Mouse (Mus musculus) ZHBTc4 (cell line): ENCODE results near the gene Dnah2.

Experiments used
- DNase-seq: peaks from one replicate; pipeline ENCODE4 v3.0.0-alpha.2; 2011; ENCODE audit warnings: low read depth, low spot score

Dnah2 gene

DNA sequence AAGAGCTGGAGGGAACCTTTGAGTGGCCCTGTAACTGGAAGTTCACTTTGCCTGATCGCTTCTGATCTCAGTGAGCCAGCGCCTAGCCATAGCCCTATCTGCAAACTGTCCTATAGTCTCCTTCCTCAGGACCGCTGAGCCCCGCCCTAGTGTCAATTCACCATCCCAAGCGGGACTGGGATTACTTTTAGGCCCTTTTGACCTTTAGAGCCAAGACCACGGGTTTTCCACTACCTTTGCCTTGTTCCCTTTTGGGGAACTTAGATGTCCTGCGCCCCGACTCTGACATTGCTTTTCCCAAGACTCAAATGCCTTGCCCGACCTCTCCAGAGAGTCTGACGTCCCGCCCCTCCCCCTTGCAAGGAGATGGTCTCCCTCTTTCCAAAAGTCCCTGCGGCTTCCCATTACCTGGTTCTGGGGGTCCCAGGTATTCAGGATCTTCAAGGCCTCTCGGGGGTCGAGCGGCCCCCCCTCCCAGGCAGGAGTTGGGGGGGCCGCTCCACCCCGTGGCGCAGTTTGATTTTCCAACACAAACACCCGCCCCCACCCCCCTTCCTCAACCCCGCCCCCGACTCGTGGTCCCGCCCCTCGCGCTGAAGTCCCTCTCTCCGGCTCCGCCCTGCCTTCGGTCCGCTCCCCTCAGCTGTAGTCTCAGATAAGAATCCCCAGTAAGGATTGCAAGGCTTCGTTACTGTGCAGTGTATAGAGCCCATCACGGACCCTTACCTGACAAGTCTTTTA, 128.9 kb downstream of the Dnah2 start:
- peak; percentile 86 for DNase-seq

DNA sequence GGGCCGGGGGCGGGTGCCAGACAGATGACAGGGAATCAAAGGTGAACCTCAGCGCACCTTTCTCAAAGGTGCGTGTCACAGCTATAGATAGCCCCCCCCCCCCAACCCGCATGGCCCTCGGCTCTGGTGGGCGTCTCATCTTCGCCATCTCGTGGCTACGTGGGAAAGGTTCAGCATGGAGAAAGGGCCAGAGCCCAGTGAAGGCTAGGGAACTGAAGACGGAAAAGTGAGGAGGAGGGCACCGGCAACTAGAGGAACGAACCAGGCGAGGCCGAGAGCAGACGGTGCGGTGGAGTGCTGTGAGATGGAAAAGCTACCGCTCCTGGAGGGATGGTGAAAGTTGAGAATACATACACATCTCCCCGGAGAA, 129.5 kb downstream of the Dnah2 start:
- DNase-seq: no peak

DNA sequence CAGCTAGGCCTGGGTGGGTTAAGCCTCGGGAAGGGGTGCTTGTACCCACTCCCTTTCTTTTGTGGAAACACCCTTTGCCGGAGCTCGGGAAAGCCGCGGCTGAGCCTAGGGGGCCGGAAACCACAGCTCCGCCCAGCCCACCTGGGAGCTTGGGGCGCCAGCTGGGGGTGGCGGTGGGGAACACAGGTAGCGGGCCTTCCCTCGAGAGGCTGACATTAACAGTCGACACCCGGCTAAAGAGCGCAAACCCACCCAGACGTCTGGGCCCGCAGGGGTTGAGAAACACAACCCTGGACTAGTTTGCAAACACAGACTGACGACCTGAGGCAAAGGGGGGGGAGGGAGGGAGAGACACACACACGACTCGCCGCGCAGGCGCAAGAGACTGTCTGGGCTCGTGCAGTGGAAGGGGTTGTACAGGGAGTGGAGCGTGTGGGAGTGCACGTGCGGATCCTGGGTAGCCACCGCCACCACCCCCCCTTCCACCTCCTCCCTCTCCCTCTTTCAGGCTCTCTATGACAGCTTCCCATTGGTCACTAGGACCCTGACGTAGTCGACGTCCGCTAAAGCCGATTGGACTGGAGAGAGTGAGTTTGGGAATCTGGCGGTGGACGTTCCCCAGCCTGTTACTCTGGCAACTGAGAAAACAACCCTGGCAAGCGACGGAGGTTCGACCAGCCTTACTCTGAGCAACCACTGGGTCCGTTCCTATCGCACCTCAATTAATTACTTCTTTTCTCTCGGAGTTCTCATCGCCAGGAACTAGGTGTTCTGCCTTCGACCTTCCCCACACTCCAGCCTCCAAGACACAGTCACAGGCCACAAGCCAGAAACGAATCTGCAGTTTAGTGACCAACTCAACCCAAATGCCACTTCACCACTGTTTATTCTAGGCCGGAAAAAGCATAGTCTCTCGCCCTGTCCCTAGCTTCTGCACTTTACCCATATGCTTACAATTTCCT, 130.1 kb downstream of the Dnah2 start:
- DNase-seq: peak; percentile 99

DNA sequence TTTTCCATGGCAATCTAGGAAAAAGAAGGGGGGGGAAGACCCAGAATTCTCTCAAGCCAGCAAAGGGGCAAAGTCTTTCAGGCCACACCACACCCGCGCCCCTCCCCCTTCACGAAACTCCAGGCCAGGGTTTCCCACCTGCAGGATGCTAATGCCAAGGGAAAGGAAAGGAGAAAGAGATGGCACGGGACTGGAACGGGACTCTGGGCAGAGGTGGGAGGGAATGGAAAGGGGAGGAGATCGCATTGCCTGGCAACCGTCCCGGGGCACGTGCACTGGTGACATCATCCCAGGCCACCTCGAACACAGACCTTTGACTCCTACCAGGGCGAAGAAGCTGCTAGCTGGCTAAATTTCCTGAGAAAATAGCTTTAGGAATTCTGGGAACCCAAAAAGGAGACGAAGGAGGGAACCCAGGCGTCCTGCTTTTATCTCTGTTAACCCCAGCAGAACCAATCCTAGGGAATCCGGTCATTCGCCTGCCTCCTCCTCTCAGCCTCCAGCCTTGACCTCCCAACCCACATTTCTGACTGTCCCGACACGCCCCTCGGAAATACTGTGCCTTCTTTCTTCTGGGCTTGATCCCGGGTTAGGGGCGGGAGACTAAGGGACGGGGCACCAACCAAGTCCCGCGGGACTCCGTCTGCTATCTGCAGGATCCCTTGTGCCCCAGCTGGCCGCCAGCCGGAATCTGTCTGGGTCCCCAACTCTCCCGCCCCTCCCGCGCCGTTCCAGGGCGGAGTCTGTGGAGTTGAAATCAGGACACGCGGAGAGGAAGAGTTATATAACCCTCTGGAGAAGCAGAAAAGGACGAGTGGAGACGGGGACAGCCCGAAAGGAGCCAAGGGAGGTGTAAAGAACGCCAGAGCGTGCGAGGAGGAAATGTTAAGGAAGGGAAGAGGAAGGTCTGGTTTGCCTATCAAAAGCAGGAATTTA, 131.2 kb downstream of the Dnah2 start:
- peak; percentile 98 for DNase-seq

DNA sequence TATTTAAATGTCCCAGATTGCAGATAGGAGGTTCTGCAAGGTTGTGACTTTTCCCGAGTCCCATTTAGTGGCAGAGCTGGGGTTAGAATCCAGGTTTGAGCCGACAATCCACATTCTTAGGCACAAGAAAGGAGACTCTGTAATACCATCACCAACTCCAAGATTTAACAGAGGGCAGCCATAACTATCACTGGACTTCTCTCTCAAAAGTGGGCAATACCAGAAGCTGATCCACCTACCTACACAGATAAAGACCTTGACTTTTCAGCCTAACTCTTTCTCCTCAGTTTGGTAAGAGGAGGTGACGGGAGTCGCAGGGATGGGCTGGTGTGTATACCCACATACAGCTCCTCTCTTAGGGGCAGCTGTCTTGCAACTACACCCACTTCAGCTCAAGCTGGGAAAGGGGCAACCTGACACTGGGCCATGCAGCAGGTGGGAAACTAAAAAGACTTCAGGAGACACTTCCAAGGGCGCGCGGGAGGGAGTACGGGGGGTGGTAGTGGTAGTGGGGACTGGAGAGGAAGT, 131.9 kb downstream of the Dnah2 start:
- no peak for DNase-seq

DNA sequence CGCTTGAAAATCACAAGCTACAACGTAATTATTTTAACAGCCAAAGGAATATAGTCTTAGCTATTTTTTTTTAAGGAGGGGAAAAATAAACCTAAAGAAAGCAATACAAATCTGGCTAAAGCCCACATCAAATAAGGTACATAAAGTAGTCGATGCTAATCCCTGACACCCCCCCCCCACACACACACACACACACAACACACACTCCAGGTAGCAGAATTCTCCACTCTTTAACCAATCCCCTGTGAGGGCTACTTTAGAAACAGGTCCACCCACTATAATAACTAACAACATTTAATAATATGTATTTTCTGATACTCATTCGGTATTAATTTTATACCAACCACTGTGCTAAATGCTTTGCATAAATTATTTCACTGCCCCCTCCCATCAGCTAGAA, 132.4 kb downstream of the Dnah2 start:
- DNase-seq: no peak

DNA sequence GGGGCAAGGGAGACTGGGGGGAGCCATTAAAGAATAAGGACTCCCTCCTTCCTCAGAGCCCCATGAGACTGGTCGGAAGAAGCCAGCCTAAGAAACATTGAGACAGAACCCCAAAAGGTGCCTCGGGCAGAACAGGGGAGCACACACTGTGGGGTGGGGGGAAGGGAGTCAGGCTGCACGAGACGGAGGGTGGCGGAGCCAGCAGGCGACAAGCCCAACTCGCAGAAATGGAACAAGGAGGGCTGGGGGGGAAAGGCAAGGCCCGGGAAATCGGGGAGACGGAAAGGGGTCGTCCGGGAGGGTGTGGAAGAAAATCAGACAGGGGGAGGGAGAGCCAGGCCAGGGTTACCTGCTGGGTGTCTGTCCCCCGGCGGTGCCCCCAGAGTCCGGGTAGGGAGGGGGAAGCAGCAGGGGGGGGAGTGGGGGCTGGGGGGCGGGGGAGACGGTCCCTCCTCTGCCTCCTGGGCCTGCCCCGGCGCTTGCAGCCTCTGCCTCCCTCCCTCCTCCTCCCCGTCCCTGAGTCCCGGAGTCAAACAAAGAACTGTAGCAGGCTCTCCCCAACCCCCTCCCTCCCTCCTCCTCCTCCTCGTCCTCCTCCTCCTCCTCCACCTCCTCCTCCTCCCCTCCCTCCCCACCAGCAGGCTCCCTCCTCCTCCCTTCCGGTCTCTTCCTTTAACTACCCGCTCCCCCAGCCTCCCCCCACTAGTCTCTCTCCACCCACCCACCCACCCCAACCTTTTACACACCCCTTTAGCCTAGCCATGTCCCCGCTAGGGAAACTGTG, 133.1 kb downstream of the Dnah2 start:
- DNase-seq: peak; percentile 75

DNA sequence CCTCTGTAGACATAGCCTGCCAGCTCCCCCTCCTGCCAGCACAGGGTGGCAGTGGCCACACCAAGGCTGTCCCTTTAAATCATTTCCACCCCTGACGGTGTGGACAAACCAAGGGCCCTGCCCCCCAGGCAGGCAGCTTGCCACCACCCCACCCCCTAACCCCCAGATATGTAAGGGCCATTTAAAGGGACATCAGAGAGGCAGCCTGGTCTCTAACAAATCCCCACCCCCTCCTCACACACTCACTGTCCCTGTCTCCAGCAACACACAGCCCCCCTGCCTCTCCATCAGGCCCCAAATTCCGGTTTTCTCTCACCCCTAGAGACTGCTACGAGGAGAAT, 133.6 kb downstream of the Dnah2 start:
- DNase-seq: no peak

DNA sequence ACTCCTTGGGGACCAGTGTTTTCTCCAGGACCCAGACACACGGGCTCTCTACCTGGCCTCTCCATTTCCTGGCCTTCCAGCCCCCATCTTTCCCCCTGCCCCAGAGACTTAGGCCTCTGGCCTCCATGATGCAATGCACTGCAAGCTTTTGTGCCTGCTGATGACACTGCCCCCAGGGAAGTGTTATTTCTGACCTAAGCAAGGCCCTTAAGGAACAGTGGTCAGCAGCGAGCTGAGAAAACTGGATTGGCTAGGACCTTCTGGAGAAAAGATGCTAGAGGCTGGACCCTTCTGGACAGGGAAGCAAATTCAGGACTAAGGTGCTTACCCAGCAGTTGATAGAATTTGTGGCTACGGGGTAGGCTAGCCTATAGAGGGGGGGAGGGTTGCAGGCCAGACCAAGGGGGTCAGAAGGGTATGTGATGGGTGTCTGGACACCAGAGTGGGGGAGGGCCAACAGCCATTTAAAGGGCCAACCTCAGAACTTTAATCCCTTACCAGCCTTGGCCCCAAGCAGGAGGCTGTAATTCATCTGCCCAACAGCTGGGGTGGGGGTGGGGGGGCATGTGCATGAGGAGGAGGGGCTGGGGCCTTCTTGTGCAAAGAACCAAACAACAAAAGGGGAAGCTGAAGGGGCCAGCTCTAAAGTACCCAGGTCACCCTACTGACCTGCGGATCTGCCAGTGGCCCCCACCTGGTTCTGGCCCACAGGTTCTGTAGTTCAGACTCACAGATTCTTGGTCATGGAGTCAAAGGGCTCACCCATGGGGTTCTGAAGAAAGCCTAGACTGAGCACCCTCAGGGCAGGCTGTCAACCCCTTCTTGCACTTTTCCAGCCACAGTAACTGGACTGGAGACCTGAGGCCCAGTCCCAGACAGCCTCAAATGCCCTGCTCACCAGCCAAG, 134.2 kb downstream of the Dnah2 start:
- no peak for DNase-seq

DNA sequence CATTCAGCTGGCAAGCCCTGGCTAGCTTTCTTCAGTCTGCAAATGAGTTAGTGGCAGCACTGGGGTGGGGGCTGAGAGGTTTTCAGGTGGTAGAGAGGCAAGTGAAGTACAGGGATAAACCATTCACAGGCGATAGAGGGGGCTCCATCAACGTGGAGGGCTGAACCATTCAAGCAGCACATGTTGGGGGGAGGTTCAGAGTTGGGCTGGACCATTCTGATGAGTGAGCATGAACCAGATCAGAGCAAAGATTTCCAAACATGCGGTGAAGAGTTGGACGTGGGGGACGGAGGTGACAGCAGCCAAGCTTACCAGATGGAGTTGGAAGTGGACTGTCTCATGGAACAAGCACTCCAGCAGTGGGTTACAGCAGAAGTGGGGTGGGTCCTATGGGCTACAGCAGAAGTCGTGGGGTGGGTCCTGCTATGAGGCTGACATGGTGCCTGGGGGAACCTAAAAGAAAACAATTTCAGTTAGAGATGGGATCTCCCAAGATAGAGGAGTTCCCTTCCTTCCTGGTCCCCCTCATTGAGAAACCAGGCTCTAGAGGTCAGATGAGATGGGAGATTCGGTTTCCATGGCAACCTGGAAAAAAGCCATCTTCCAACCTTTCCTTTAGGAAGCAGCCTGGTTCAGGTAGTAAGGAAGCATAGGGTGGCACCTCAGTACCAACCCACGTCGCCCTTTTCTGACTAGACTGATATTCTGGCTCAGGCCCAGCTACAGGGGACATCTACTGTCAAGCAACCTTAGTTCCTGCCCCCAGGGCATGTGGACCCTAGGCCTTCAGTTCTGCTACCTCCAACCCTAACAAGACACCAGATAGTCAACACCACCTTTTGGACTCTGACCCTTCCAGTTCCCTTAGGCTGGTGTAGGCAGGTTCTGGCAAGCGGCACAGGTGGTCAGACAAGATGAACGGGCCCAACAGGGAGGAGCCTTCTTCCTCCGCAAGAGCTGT, 135.4 kb downstream of the Dnah2 start, which contains the start of gene Kdm6b:
Gene Kdm6b, minus strand, starts transcription at position 455 of the 961 bp plus-strand sequence.
- peak; percentile 88 for DNase-seq

DNA sequence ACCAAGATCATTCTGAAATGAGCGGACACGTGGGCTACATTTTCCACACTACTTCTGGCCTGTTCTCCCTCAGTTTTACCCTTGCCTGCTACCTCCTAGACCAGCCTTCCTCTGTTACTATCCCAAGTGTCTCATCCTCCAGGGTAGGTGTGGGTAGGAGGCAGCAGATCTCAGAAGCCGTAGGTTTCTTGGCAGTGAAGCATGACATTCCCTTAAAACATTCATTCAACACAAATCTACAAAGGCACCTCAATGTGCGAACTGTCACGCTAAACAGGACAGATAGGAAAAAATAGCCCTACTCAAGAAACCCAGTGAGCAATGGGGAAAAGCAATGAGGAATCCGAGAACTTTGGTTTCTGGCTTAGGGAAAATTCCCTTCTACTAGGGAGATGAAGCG, 136.4 kb downstream of the Dnah2 start:
- DNase-seq: no peak

DNA sequence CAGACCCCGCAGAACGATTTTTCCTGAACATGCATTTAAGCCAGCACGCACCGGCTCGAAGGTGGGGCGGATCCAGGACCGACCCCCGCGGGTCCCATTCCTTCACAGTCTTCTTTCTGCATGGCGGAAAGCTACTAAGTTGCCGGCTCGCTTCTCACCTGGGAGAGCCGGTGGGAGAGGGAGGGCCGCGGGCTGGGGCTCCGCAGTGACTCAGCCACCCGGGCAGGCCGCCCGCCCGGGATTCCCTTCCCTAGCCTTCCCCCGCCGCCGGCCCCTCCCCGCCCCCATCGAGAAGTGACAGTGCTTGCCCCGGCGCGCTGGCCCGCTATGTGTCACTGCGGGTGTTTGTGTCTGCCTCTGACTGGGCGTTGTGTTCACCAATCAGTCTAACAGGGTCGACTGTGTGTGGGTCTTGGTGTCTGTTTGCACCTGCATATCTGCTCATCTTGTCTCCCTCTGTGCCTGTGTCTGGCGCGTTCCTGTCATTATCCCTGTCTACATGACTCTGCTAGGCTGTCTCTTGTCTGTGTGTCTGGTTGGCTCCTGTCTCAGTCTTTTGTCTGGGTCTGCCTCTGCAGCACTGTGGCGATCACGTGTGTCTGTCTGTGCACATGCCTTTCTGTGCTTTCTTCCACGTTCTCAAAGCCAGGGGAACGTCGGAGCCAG, 137.2 kb downstream of the Dnah2 start:
- DNase-seq: peak; percentile 68

DNA sequence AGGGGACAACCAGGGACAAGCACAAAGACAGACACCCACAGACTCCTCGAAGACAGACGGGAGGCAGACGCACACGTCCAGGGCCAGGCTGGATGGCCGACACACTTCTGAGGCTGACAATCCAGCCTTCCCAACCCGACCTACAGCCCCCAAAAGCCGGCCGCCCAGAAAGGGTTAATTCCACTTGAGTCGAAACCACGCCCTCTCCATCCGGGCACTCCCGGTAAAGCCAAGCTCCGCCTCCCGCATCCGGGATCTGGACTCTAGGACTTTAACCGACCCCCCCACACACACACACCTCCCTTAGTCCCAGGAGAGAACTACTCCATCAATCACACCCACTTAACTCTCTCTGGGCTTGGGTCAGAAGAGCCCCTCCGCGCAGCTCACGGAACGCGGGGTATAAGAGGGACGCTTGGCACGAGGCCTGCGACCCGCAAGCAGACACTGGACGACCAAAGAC, 137.8 kb downstream of the Dnah2 start:
- DNase-seq: peak; percentile 97

DNA sequence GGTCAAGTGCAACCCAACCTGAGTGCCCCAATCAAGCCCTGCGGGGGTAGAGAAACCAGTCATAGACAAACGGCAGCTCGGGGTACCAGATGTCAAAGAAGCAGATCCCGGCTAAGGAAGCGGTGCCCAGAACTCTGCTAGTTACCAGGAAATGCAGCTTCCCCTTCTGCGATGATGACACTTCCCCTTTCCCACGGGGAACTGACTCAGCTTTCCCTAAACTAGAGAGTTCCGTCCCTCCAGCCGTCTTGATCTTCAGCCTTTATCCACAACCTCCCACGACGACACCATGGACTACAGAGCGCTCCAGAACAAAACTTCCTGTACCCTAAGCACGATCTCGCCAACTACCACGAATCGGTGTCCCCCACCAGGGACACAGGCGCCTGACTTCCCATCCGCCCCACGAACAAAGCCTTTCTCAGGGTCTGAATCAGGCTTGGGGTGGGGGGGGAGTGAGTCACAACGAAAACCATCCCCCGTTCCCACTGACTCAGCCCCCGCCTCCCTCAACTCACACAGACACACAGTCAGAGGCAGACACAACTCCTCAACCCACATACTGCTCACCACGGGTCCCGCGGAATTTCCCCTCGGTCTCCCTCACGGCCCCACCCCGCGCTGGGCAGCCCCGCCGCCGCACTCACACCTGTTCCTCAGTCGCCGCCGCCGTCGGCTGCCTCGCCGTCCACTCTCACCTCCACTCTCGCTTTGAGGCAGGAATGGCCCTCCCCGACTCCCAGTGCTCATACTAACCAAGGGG, 138.4 kb downstream of the Dnah2 start:
- no peak for DNase-seq

DNA sequence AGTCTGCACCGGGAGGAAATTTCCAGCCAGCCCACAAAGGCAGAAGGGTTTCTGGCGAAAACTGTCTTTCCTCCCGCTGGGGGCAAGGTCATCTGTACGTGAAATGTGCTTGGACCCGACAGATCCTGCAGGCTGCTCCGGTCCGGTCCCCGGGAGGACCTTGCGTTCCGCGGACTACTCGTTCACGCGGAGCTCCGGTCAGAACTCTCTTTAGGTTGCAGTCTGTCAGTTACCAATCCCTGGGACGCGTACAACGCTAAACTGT, 138.9 kb downstream of the Dnah2 start:
- DNase-seq: no peak

DNA sequence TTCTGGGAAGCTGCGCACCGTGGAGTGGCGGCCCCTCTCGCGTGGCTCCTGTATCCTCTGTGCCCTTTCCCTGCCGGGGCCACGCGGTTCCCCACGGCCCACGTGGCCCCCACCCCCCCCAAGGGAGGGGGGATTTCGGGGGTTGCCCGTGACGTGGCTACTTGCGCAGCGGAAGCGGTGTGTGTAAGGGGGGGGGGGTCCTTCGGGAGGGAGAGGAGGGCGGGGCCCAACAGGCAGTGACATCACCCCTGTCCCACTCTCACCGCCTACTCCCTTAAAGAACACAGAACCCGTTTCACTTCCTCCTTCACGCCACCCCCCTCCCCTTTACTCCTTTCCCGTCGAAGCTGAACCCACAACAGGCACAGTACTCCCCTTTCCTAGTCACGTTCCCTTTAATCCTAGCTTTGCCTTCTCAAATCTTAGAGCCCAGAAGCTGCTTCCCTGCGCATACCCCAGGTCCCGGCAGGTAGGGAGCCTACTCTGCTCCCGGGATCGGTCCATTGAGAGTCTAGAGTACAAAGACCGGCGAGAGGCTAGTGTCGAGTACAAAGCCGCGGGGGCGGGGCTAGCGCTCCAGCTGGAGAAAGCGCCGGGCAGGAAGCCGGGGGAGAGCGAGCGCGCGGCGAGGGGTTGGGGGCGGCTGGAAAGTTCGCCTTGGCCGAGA, 139.4 kb downstream of the Dnah2 start:
- DNase-seq: peak; percentile 94
